Mouse (Mus musculus) cerebellum, adult 2 months (tissue): Measurements from ENCODE around the gene Supt6. TPM values are rescaled to one million over a fixed set of nuclear protein-coding genes. Genes with fewer than 3 reads are reported as not detected.
"Not testable (repeated sequence)": the region's sequence is repeated elsewhere in the genome, so short reads cannot be mapped to it uniquely, and the experiment has no call there.

Experiments used
- DNase-seq, 2 experiments: peaks; one replicate each; pipeline ENCODE4 v3.0.0; 2021
- H3K27ac ChIP-seq: fragments of 200-500 bp; 2 replicates; pipeline ENCODE4 v1.5.1; 2012; ENCODE audit warnings: low read length, control low read depth, inconsistent platforms; ENCODE audit not compliant: insufficient read depth
- H3K27me3 ChIP-seq: fragments of 200-500 bp; 2 replicates; pipeline ENCODE4 v1.6.1; 2012; ENCODE audit warnings: inconsistent platforms, mild to moderate bottlenecking, low read length, moderate library complexity; ENCODE audit not compliant: control insufficient read depth, insufficient read depth
- H3K4me1 ChIP-seq: fragments of 200-500 bp; 2 replicates; pipeline ENCODE4 v1.6.1; 2011; ENCODE audit warnings: low read length; ENCODE audit not compliant: control insufficient read depth, insufficient read depth
- H3K4me3 ChIP-seq: fragments of 200-500 bp; replicated peaks from 2 replicates; pipeline ENCODE3; 2011; ENCODE audit warnings: mild to moderate bottlenecking, low read depth, low read length, control low read depth; ENCODE audit not compliant: insufficient read depth
- CTCF ChIP-seq: fragments of 200-500 bp; IDR thresholded peaks from 2 replicates; pipeline ENCODE4 v1.5.1; 2011; ENCODE audit warnings: low read depth, mild to moderate bottlenecking, control low read depth, low read length, moderate library complexity, borderline replicate concordance; ENCODE audit not compliant: insufficient read depth
- POLR2A ChIP-seq: fragments of 200-500 bp; IDR thresholded peaks from 2 replicates; pipeline ENCODE4 v1.6.1; 2011; ENCODE audit warnings: low read length, control low read depth, borderline replicate concordance; ENCODE audit not compliant: insufficient read depth
- WGBS: fragments of 180-500 bp; shearing (Covaris S2); methylation state at CpG from one replicate; pipeline ENCODE4 v1.1.7; 2018; 5-methylcytosine and 5-hydroxymethylcytosine counted together
- polyA plus RNA-seq: library from polyadenylated mRNA; depleted of rRNA; stranded (reverse); fragments of >200 nt; gene quantifications from 2 replicates; pipeline ENCODE4 v1.2.3, GENCODE M21; 2012; rRNA removed

Supt6 gene
- polyA plus RNA-seq: 48.8 and 50.3 TPM in 2 replicates

DNA sequence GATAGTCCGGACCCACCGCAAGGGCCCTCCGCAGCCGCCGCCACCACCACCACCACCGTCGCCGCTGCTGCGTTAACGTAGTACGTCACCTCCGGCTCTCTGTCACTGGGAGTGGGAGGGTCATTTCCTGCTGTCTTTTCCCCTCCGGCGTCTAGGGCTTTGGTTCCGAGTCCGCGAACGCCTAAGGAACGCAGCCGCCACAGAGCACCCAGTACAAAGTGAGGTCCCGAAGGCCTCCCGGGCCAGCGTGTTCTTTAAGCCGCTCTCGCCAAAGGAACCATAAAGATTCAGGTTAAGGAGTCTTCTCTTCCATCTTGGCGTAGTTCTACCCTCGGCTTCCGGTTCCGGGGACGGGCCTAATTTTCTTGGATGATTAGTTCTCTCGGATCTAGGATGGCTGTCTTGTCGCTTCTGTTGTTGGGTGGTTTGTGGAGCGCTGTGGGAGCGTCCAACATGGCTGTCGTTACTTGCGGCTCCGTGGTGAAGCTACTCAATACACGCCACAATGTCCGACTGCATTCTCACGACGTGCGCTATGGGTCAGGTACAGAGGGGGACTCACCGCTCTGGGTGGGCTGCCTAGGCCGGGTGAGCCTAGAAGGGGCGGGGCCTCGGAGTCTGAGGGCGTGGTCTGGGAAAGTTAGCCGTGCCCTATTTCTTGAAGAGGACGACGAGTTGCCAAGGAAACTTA is at the start of gene Supt6, which contains the start of gene Sdf2:
Gene Supt6, minus strand, starts transcription at position 361 of the 691 bp plus-strand sequence.
Gene Sdf2, plus strand, starts transcription at position 120 of the 691 bp plus-strand sequence.
- peaks cover 12% of the 10 kb centered on the region for H3K4me1 ChIP-seq
- TF ChIP-seq POLR2A (peak; percentile 89), CTCF (no peak)
- H3K27ac ChIP-seq: peak within 1 kb of the TSS; percentile 97
- under 1% methylated on average over 50 of the region's 50 CpGs for WGBS
- peak within 1 kb of the TSS; percentile 98 for H3K4me3 ChIP-seq
- peak; percentile 85 to 88 for DNase-seq
- no peaks in the 10 kb centered on the region for H3K27me3 ChIP-seq

DNA sequence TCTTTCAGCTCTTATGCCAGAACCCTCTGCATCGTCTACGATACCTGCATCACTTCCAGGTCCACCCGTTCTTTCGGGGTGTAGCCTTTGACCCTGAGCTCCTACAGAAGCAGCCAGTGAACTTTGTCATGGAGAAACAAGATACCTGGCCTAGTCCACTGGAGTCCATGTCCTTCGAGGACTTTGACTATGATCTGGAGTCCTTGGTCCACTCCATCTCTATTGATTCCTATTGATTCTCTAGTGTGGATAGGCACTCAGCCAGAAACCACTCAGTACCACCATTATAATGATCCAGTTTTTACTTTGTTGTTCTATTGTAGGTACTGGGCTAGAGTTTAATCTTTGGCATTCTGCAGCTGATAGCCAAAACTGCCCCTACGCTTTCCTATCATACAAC is 48.8 kb upstream of the Supt6 start:
- H3K27ac ChIP-seq: no peak overlapping the region
- H3K4me1 ChIP-seq: no peaks in the 10 kb centered on the region
- TF ChIP-seq POLR2A (no peak), CTCF (no peak)
- DNase-seq: no peak
- H3K27me3 ChIP-seq: no peaks in the 10 kb centered on the region
- no peak overlapping the region for H3K4me3 ChIP-seq
- WGBS: 94% methylated on average over 6 of the region's 6 CpGs

- WGBS: 87% methylated on average over 4 of the region's 4 CpGs
- Histone ChIP-seq H3K4me3 (no peak within 1 kb of the TSS), H3K4me1 (no peaks in the 10 kb centered on the region), H3K27me3 (no peaks in the 10 kb centered on the region), H3K27ac (no peak within 1 kb of the TSS)
- no peak for TF ChIP-seq POLR2A
- no peak for TF ChIP-seq CTCF
- no peak for DNase-seq
Measured at GRCm38 (mm10) chr11:78290654-78291053, 44.9 kb upstream of the Supt6 start, which contains the start of gene BC030499. BC030499 (plus strand) TSS chr11:78290841.

- Histone ChIP-seq H3K27me3 (no peaks in the 10 kb centered on the region), H3K4me1 (no peaks in the 10 kb centered on the region), H3K27ac (no peak overlapping the region), H3K4me3 (no peak overlapping the region)
- TF ChIP-seq CTCF (no peak), POLR2A (no peak)
- DNase-seq: no peak
- WGBS: 85% methylated on average over 7 of the region's 7 CpGs
Measured at GRCm38 (mm10) chr11:78289146-78289763, 43.5 kb upstream of the Supt6 start.

- TF ChIP-seq POLR2A (no peak), CTCF (no peak)
- WGBS: 72% methylated on average over 4 of the region's 4 CpGs
- DNase-seq: no peak
- H3K27me3 ChIP-seq: no peaks in the 10 kb centered on the region
- no peaks in the 10 kb centered on the region for H3K4me1 ChIP-seq
- H3K27ac ChIP-seq: no peak overlapping the region
- H3K4me3 ChIP-seq: no peak overlapping the region
Measured at GRCm38 (mm10) chr11:78279586-78279985, 33.8 kb upstream of the Supt6 start.

DNA sequence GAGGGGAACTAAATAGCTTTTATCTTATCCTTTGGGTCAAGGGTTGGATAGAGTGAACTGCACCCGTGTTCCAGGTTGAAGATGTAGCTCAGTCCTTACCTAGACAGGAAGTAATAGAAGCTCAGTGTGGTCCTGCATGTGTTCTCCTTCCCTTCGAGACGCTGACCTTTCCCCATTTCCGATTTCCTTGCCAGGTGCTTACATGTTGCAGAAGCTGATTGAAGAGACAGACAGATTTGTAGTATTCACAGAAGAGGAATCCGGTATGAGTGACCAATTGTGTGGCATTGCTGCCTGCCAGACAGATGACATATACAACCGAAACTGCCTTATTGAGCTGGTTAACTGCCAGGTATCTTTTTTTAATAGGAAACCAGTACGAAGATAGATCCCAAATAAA is 33.1 kb upstream of the Supt6 start:
- Histone ChIP-seq H3K27ac (no peak overlapping the region), H3K27me3 (no peaks in the 10 kb centered on the region), H3K4me1 (no peaks in the 10 kb centered on the region), H3K4me3 (no peak overlapping the region)
- TF ChIP-seq POLR2A: no peak
- DNase-seq: no peak
- 88% methylated on average over 7 of the region's 7 CpGs for WGBS

DNA sequence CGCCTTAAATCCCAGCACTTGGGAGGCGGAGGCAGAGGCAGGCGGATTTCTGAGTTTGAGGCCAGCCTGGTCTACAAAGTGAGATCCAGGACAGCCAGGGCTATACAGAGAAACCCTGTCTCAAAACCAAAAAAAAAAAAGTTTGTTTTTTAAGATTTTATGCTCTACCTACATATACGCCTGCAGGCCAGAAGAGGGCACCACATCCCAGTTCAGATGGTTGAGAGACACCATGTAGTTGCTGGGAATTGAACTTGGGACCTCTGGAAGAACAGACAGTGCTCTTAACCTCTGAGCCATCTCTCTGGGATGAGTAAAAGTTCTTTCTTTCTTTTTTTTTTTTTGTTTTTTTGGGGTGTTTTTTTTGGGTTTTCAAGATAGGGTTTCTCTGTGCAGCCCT is 30.4 kb upstream of the Supt6 start:
- H3K27ac ChIP-seq, H3K4me1 ChIP-seq, H3K4me3 ChIP-seq, H3K27me3 ChIP-seq, DNase-seq: not testable (repeated sequence)
- WGBS: 94% methylated on average over 4 of the region's 4 CpGs
- TF ChIP-seq CTCF: 0 out of 2 replicates have a peak, but pooled peaks have one; percentile 2

DNA sequence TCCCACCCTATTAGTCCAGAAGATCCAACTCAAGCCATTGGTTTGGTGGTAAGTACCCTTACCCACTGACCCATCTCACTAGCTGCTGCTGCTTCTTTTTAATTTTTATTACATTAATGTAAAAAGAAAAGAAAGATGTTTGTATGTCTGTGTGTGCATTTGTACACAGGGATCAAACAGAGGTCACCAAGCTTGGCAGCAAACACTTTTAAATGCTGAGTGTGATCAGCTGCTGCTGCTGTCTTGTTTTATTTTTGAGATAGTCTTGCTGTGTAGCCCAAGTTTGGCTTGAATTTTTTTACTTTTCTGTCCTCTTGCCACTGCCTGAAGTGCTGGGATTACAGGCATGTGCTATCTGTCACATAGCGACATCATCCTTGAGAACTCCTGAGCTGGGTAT is 29.8 kb upstream of the Supt6 start:
- Histone ChIP-seq H3K4me3 (no peak overlapping the region), H3K4me1 (no peaks in the 10 kb centered on the region), H3K27ac (no peak overlapping the region), H3K27me3 (no peaks in the 10 kb centered on the region)
- 100% methylated on average over 1 of the region's 1 CpGs for WGBS
- TF ChIP-seq POLR2A (no peak), CTCF (no peak)
- no peak for DNase-seq
